Mouse (Mus musculus) lung, adult 2 months (tissue): ENCODE measurements around the gene Rbp7.

Experiments
- CTCF ChIP-seq: fragments of 200-500 bp; IDR thresholded peaks from 2 replicates; pipeline ENCODE4 v1.5.1; 2011; ENCODE audit warnings: mild to moderate bottlenecking, low read length, control low read depth; ENCODE audit not compliant: insufficient read depth
- POLR2A ChIP-seq: fragments of 200-500 bp; IDR thresholded peaks from 2 replicates; pipeline ENCODE4 v1.6.1; 2011; ENCODE audit warnings: low read depth, mild to moderate bottlenecking, control low read depth, low read length, borderline replicate concordance; ENCODE audit errors: extremely low read depth

DNA sequence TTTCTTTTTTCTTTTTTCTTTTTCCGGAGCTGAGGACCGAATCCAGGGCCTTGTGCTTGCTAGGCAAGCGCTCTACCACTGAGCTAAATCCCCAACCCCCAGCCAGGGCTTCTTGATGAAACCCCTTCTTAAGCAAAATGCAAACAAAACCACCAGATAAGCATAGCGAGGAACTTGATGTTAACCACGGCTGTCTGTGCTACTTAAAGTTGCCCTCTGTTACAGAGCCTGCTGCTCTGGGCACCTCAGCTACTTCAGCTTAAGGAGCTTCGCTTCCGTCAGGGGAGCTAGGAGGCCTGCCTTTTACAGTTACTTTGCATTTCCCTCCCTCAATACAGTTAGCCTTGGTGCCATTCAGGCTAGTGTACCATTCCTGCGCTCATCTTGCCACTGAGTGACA, 44.1 kb upstream of the Rbp7 start:
- no peak for TF ChIP-seq CTCF
- no peak for TF ChIP-seq POLR2A
